Mouse (Mus musculus) urinary bladder, adult 18-20 months (tissue): Measurements from ENCODE around the gene Olfr338.
"Not testable (repeated sequence)": the region's sequence is repeated elsewhere in the genome, so short reads cannot be mapped to it uniquely, and the experiment has no call there.

Experiments used
- DNase-seq, 2 experiments: peaks; one replicate each; pipeline ENCODE4 v3.0.0; 2022; ENCODE audit warnings: low spot score in 2 of 2, mixed read lengths in 2 of 2

Gene Olfr338

DNA sequence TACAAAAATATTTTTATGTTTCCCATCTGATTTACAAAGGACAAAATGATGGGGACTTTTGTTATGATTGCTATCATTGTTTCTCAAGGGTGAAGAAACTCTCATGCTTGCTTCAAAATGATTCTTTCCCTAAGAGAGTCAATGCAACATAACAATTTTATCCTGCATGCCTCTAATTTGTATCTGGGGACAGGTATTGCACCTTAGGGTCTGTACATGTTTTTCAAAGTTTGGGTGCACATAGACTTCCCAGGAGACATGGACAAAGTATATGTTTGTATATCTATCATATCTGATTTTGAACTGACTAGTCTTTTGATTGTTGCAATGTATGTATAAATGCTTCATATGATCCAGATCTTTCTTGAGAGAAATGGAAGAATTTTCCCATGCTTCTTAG lies at the start of gene Olfr338:
Gene Olfr338, plus strand, starts transcription at position 301 of the 400 bp plus-strand sequence.
- DNase-seq, result no peak

- DNase-seq, result not testable (repeated sequence)
These were observed 41.9 kb downstream of the Olfr338 start for GRCm38 (mm10) chr2:36415174-36415573.

- not testable (repeated sequence) for DNase-seq
These were observed 42.3 kb downstream of the Olfr338 start for GRCm38 (mm10) chr2:36415591-36415990.

DNA sequence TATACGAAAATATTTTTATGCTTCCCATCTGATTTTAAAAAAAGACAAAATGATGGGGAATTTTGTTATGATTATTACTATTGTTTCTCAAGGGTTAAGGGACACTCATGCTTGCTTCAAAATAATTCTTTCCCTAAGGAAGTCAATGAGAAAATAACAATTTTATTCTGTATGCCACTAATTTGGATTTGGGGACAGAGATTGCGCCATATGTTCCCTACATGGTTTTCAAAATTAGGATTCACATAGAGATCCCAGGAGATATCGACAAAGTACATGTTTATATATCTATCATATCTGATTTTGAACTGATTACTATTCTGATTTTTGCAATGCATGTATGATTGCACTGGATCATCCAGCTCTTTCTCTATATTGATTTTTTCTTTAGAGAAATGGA lies 45.3 kb downstream of the Olfr338 start, which contains the start of gene Olfr339:
Gene Olfr339, plus strand, starts transcription at position 301 of the 400 bp plus-strand sequence.
- DNase-seq, result no peak
